Comparison of ENCODE assay signal across 16 mouse cellular contexts in the genomic region with DNA sequence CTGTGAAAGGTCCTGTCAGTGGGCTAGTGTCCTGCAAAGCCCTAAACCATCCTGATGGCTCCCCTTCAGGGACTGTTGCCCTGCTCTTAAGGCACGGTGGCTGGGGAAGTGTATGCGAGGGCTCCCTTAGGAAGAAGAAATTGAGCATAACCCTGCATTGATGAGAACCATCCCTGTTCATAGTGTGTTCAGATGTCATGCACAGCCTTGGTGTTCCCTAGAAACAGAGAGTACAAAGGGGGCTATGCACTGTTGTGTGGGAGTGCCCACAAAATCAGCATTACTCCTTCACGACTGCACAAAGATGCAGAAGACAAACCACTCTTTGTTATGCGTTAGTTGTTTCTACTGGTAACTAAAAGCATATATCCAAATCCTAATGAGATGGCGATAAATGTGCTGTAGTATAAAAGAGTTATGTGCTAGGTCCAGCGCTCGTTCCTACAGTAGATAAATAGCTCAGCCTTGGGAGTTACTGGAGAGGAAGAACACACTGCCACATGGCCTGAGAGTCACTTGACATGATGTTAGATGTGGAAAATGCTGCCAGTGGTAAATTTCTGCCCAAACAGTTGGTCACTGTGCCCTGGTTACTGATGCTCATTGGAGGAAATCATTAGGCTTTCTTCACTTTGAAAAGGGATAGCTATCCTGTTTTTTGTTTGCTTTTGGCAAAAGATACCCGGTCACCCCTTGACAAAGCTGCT.
DNase-seq lines count a peak whose midpoint lies in the region; ATAC-seq and TF ChIP-seq lines count a peak whose summit lies in the region.
"Had no signal": no experiment of that assay in that cellular context is flagged by ENCODE, and none has a peak within 500 bp of the region (broad histone marks: within the 10 kb centered on the region; RNA-seq: fewer than 3 reads in every experiment).

No protein-coding gene starts in this region.

- no peak for TF ChIP-seq POLR2A in myocyte (IDR thresholded peaks at IDR 0.05; ENCODE audit: insufficient read length, low read depth)

- ATAC-seq in forebrain, embryonic 16.5 days: 0 out of 2 replicates have a peak, but pooled peaks have one; percentile 24
- ATAC-seq in forebrain, embryonic 15.5 days (replicated peaks): no peak
- ATAC-seq in liver, embryonic 12.5 days: no peak
- ATAC-seq: midbrain, embryonic 16.5 days; Patski had no signal

- H3K36me3 ChIP-seq in forebrain, embryonic 16.5 days (ENCODE audit: control insufficient read depth, insufficient read depth): no peaks in the 10 kb centered on the region
- no peaks in the 10 kb centered on the region for H3K36me3 ChIP-seq in forebrain, embryonic 15.5 days
- peaks cover 2% of the 10 kb centered on the region; the same call in 1 of the 2 replicates for H3K36me3 ChIP-seq in embryonic facial prominence, embryonic 10.5 days (replicated peaks)
- H3K36me3 ChIP-seq in myocyte (ENCODE audit: control insufficient read depth, insufficient read depth): no peaks in the 10 kb centered on the region
- no peaks in the 10 kb centered on the region for H3K36me3 ChIP-seq in liver, embryonic 12.5 days
- H3K36me3 ChIP-seq: limb, embryonic 15.5 days; stomach, embryonic 15.5 days had no signal

- H3K79me2 ChIP-seq in myocyte (ENCODE audit: control insufficient read depth, insufficient read depth): peaks cover 64% of the 10 kb centered on the region

- TF ChIP-seq CTCF in layer of hippocampus, adult 2 months (conservative IDR thresholded peaks at IDR 0.05): no peak

- WGBS in forebrain, embryonic 16.5 days: 48% methylated on average over 8 of the region's 8 CpGs
- 52% methylated on average over 8 of the region's 8 CpGs for WGBS in forebrain, embryonic 15.5 days
- WGBS in embryonic facial prominence, embryonic 10.5 days: 86% methylated on average over 8 of the region's 8 CpGs
- WGBS in liver, embryonic 12.5 days (ENCODE audit: insufficient replicate concordance): 76% methylated on average over 8 of the region's 8 CpGs

- no peak overlapping the region for H3ac ChIP-seq in myocyte (ENCODE audit: control insufficient read depth, insufficient read length)

- H3K4me3 ChIP-seq in forebrain, embryonic 16.5 days (replicated peaks; ENCODE audit: low read length): no peak overlapping the region
- no peak overlapping the region for H3K4me3 ChIP-seq in forebrain, embryonic 15.5 days
- no peak overlapping the region for H3K4me3 ChIP-seq in layer of hippocampus, adult 2 months
- no peak overlapping the region for H3K4me3 ChIP-seq in embryonic facial prominence, embryonic 10.5 days
- no peak overlapping the region for H3K4me3 ChIP-seq in myocyte
- no peak overlapping the region for H3K4me3 ChIP-seq in liver, embryonic 12.5 days
- H3K4me3 ChIP-seq: limb, embryonic 15.5 days; stomach, embryonic 15.5 days had no signal

- H3K4me2 ChIP-seq in forebrain, embryonic 16.5 days (ENCODE audit: low read length): no peak overlapping the region
- H3K4me2 ChIP-seq in forebrain, embryonic 15.5 days (replicated peaks): no peak overlapping the region
- H3K4me2 ChIP-seq in myocyte (ENCODE audit: low read depth): no peak overlapping the region
- no peak overlapping the region for H3K4me2 ChIP-seq in liver, embryonic 12.5 days
- H3K4me2 ChIP-seq: limb, embryonic 15.5 days; stomach, embryonic 15.5 days had no signal

- no peak for DNase-seq in layer of hippocampus, adult 2 months (ENCODE audit: low spot score in 2 of 2)
- no peak for DNase-seq in layer of hippocampus, postnatal 25 days (ENCODE audit: extremely low spot score in 1 of 2, low spot score in 1 of 2)
- DNase-seq in embryonic facial prominence, embryonic 10.5 days (ENCODE audit: low spot score): no peak
- no peak for DNase-seq in testis, postnatal 10 days (ENCODE audit: low spot score)
- DNase-seq: cerebellum, adult 2 months; gastrocnemius, postnatal 36 days; kidney, adult 2 months; thymus, postnatal 25 days had no signal

- H3K4me1 ChIP-seq in forebrain, embryonic 16.5 days (replicated peaks; ENCODE audit: control insufficient read depth, insufficient read depth, low read length): peaks cover 24% of the 10 kb centered on the region
- H3K4me1 ChIP-seq in forebrain, embryonic 15.5 days: peaks cover 52% of the 10 kb centered on the region
- H3K4me1 ChIP-seq in embryonic facial prominence, embryonic 10.5 days: peaks cover 54% of the 10 kb centered on the region
- peaks cover 53% of the 10 kb centered on the region for H3K4me1 ChIP-seq in liver, embryonic 12.5 days

- H3K27ac ChIP-seq in forebrain, embryonic 16.5 days (ENCODE audit: low read length): no peak overlapping the region
- no peak overlapping the region for H3K27ac ChIP-seq in forebrain, embryonic 15.5 days (replicated peaks)
- peak overlapping the region; percentile 43; the same call in 1 of the 2 replicates for H3K27ac ChIP-seq in layer of hippocampus, adult 2 months
- H3K27ac ChIP-seq in embryonic facial prominence, embryonic 10.5 days (replicated peaks): 0 out of 2 replicates have a peak overlapping the region, but pooled peaks have one; percentile 63
- H3K27ac ChIP-seq in liver, embryonic 12.5 days: no peak overlapping the region

- H3K9me3 ChIP-seq in forebrain, embryonic 16.5 days (ENCODE audit: control insufficient read depth, low read length): no peaks in the 10 kb centered on the region
- no peaks in the 10 kb centered on the region for H3K9me3 ChIP-seq in forebrain, embryonic 15.5 days
- no peaks in the 10 kb centered on the region for H3K9me3 ChIP-seq in embryonic facial prominence, embryonic 10.5 days
- no peaks in the 10 kb centered on the region for H3K9me3 ChIP-seq in liver, embryonic 12.5 days (replicated peaks)
- H3K9me3 ChIP-seq: limb, embryonic 15.5 days; stomach, embryonic 15.5 days had no signal

- H3K27me3 ChIP-seq in forebrain, embryonic 16.5 days (replicated peaks; ENCODE audit: control insufficient read depth, insufficient read depth, low read length): no peaks in the 10 kb centered on the region
- no peaks in the 10 kb centered on the region for H3K27me3 ChIP-seq in forebrain, embryonic 15.5 days
- no peaks in the 10 kb centered on the region for H3K27me3 ChIP-seq in embryonic facial prominence, embryonic 10.5 days (replicated peaks; ENCODE audit: low read depth, poor library complexity, severe bottlenecking)
- H3K27me3 ChIP-seq in myocyte (ENCODE audit: control insufficient read depth, insufficient read depth, insufficient read length): no peaks in the 10 kb centered on the region
- H3K27me3 ChIP-seq in liver, embryonic 12.5 days (replicated peaks): no peaks in the 10 kb centered on the region
- H3K27me3 ChIP-seq: limb, embryonic 15.5 days; Patski; stomach, embryonic 15.5 days had no signal

- H3K9ac ChIP-seq in forebrain, embryonic 16.5 days (replicated peaks; ENCODE audit: low read depth, low read length): no peak overlapping the region
- no peak overlapping the region for H3K9ac ChIP-seq in forebrain, embryonic 15.5 days (replicated peaks)
- no peak overlapping the region for H3K9ac ChIP-seq in liver, embryonic 12.5 days
- H3K9ac ChIP-seq: limb, embryonic 15.5 days; stomach, embryonic 15.5 days had no signal

TF ChIP-seq in myocyte, 11 proteins besides CTCF, POLR2A, EP300 and RAD21:
- TF ChIP-seq E2F4 (IDR thresholded peaks at IDR 0.05; ENCODE audit: insufficient read depth) (no peak), POLR2AphosphoS2 (IDR thresholded peaks at IDR 0.05; ENCODE audit: insufficient read length, low read depth) (peak; percentile 7)

Comparison
In these comparisons a context has a peak if more than half of its experiments do, and no peak if none do; other contexts are left out.
1. H3K27ac ChIP-seq: peak in layer of hippocampus, adult 2 months (single experiment) and embryonic facial prominence, embryonic 10.5 days (single experiment); none in forebrain, embryonic 16.5 days (single experiment), forebrain, embryonic 15.5 days (single experiment) and liver, embryonic 12.5 days (single experiment).